Mouse (Mus musculus): ENCODE data around the gene Zdhhc12. TPM values are rescaled to one million over a fixed set of nuclear protein-coding genes. Genes with fewer than 3 reads are reported as not detected.
"Not testable (repeated sequence)": the region's sequence is repeated elsewhere in the genome, so short reads cannot be mapped to it uniquely, and the experiment has no call there.

Gene Zdhhc12
- total and polyA plus RNA-seq, 2 experiments from 2014 or later, result 23.3 to 25.7 TPM

- no peaks in the 10 kb centered on the region for H3K27me3 ChIP-seq (ENCODE audit: insufficient read depth, low read length)
- H3K27ac ChIP-seq (ENCODE audit: low read depth, low read length), result peak overlapping the region; percentile 30; the same call in 1 of the 2 replicates
- no peak for TF ChIP-seq CTCF (IDR thresholded peaks at IDR 0.05; ENCODE audit: low read depth)
- H3K9me3 ChIP-seq (ENCODE audit: low read length), result no peaks in the 10 kb centered on the region
- H3K9ac ChIP-seq, result peak overlapping the region; percentile 77
- H3K4me2 ChIP-seq (ENCODE audit: low read depth), result peak overlapping the region; percentile 88
- H3K4me1 ChIP-seq (ENCODE audit: insufficient read depth), result peaks cover 21% of the 10 kb centered on the region
- DNase-seq, result no peak
- 19% methylated on average over 16 of the region's 16 CpGs for WGBS
- peaks cover 9% of the 10 kb centered on the region for H3K36me3 ChIP-seq (ENCODE audit: insufficient read depth)
- H3K4me3 ChIP-seq (ENCODE audit: low read depth, low read length), result peak overlapping the region; percentile 88
- ATAC-seq, result no peak
These were observed 39.6 kb upstream of the Zdhhc12 start for GRCm38 (mm10) chr2:30132801-30133612.

- not testable (repeated sequence) for H3K4me3 ChIP-seq (ENCODE audit: low read depth, low read length); H3K27me3 ChIP-seq (ENCODE audit: insufficient read depth, low read length); ATAC-seq; H3K9ac ChIP-seq; H3K9me3 ChIP-seq (ENCODE audit: low read length); H3K36me3 ChIP-seq (ENCODE audit: insufficient read depth); DNase-seq; H3K27ac ChIP-seq (ENCODE audit: low read depth, low read length); H3K4me2 ChIP-seq (ENCODE audit: low read depth)
- TF ChIP-seq CTCF (IDR thresholded peaks at IDR 0.05; ENCODE audit: low read depth), result peak; percentile 30
- whole genome bisulfite sequencing, result 56% methylated on average over 5 of the region's 5 CpGs
- peaks cover 21% of the 10 kb centered on the region for H3K4me1 ChIP-seq (ENCODE audit: insufficient read depth)
These were observed 37.8 kb upstream of the Zdhhc12 start for GRCm38 (mm10) chr2:30131240-30131639.

- no peak overlapping the region for H3K4me3 ChIP-seq (ENCODE audit: low read depth, low read length)
- ATAC-seq (no peak), DNase-seq (no peak)
- 81% methylated on average over 4 of the region's 4 CpGs for WGBS
- H3K36me3 ChIP-seq (ENCODE audit: insufficient read depth), result no peaks in the 10 kb centered on the region
- H3K4me2 ChIP-seq (ENCODE audit: low read depth), result no peak overlapping the region
- no peaks in the 10 kb centered on the region for H3K27me3 ChIP-seq (ENCODE audit: insufficient read depth, low read length)
- H3K27ac ChIP-seq (ENCODE audit: low read depth, low read length), result no peak overlapping the region
- no peaks in the 10 kb centered on the region for H3K9me3 ChIP-seq (ENCODE audit: low read length)
- TF ChIP-seq CTCF (IDR thresholded peaks at IDR 0.05; ENCODE audit: low read depth), result no peak
- H3K4me1 ChIP-seq (ENCODE audit: insufficient read depth), result peaks cover 16% of the 10 kb centered on the region
- no peak overlapping the region for H3K9ac ChIP-seq
These were observed 36.7 kb upstream of the Zdhhc12 start for GRCm38 (mm10) chr2:30130156-30130555.

DNA sequence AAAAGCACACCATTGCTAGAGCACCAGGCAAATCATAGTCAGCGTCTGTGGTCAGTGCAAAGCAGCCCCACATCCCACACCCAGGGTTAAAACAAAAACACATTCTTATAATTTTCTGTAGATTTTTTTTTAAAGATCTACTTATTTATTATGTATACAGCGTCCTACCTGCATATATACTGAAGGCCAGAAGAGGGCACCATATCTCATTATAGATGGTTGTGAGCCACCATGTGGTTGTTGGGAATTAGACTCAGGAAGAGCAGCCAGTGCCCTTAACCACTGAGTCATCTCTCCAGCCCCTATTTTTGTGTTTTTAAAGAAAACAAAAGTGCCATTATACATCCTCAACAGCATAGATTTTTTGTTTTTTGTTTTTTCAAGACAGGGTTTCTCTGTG lies 35.3 kb upstream of the Zdhhc12 start:
- DNase-seq, result peak; percentile 69

DNA sequence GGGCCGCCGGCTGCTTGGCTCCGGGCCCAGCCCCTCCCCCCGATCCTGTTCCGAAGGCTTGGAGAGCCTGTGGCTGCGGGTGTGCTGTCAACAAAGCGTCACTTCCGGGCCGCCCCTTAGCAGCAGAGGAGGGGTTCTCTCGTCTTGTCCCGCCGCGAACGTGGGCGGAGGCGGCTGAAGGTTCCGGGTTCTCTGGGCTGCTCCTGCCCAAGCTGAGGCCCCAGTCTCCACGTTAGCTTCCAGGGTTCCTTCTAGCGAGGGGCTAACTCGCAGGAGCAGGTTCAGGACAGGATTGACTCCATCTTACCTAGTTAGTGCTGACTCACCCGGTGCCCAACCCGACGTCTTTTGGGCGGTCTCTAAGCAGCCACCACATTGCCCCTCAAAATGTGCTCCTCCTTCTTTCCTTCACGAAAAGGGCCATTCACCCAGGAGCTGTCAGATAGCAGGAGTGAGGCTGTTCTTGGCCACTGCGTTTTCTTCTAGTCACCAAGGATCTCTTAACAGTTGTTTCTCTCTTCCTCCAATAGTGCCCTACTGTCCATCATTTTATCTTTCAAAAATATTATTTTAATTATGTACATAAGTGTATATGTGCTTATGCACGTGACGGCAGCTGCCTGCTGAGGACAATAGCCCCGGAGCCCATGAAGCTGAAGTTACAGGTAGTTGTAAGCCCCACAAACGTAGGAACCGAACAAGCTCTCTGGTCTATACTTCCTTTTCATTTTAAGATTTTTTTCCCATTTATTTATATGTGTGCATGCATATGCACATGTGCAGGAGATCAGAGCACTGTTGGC lies 31.2 kb upstream of the Zdhhc12 start, which contains the start of gene Zer1:
Zer1 (minus strand) TSS at position 114 of the 803 bp plus-strand sequence.
- peak; percentile 97 for ATAC-seq
- Histone ChIP-seq H3K4me1 (ENCODE audit: insufficient read depth) (peaks cover 8% of the 10 kb centered on the region; the same call in 1 of the 2 replicates), H3K9ac (peak within 1 kb of the TSS; percentile 91), H3K4me3 (ENCODE audit: low read depth, low read length) (peak within 1 kb of the TSS; percentile 91), H3K4me2 (ENCODE audit: low read depth) (peak within 1 kb of the TSS; percentile 86), H3K36me3 (ENCODE audit: insufficient read depth) (no peaks in the 10 kb centered on the region), H3K27me3 (ENCODE audit: insufficient read depth, low read length) (no peaks in the 10 kb centered on the region), H3K27ac (ENCODE audit: low read depth, low read length) (peak within 1 kb of the TSS; percentile 91), H3K9me3 (ENCODE audit: low read length) (no peaks in the 10 kb centered on the region)
- 10% methylated on average over 31 of the region's 31 CpGs for WGBS
- no peak for TF ChIP-seq CTCF (IDR thresholded peaks at IDR 0.05; ENCODE audit: low read depth)
- peak; percentile 94 for DNase-seq

More for the DNA sequence above, 35.3 kb upstream of the Zdhhc12 start:
- ATAC-seq, result no peak
- H3K9ac ChIP-seq, result no peak overlapping the region
- no peaks in the 10 kb centered on the region for H3K36me3 ChIP-seq (ENCODE audit: insufficient read depth)
- H3K9me3 ChIP-seq (ENCODE audit: low read length), result no peaks in the 10 kb centered on the region
- no peaks in the 10 kb centered on the region for H3K27me3 ChIP-seq (ENCODE audit: insufficient read depth, low read length)
- peak; percentile 79 for TF ChIP-seq CTCF (IDR thresholded peaks at IDR 0.05; ENCODE audit: low read depth)
- peaks cover 7% of the 10 kb centered on the region; the same call in 1 of the 2 replicates for H3K4me1 ChIP-seq (ENCODE audit: insufficient read depth)
- H3K4me2 ChIP-seq (ENCODE audit: low read depth), result no peak overlapping the region
- WGBS, result 25% methylated on average over 2 of the region's 2 CpGs
- no peak overlapping the region for H3K27ac ChIP-seq (ENCODE audit: low read depth, low read length)
- no peak overlapping the region for H3K4me3 ChIP-seq (ENCODE audit: low read depth, low read length)

GRCm38 (mm10) chr2:30123729-30124471 lies 30.5 kb upstream of the Zdhhc12 start:
- no peaks in the 10 kb centered on the region for H3K9me3 ChIP-seq (ENCODE audit: low read length)
- H3K27ac ChIP-seq (ENCODE audit: low read depth, low read length), result peak overlapping the region; percentile 91
- 2% methylated on average over 44 of the region's 44 CpGs for WGBS
- ATAC-seq (peak; percentile 62), DNase-seq (no peak)
- no peaks in the 10 kb centered on the region for H3K27me3 ChIP-seq (ENCODE audit: insufficient read depth, low read length)
- H3K9ac ChIP-seq, result peak overlapping the region; percentile 91
- peaks cover 12% of the 10 kb centered on the region; the same call in 1 of the 2 replicates for H3K4me1 ChIP-seq (ENCODE audit: insufficient read depth)
- no peak; the same call in 1 of the 2 replicates for TF ChIP-seq CTCF (IDR thresholded peaks at IDR 0.05; ENCODE audit: low read depth)
- H3K36me3 ChIP-seq (ENCODE audit: insufficient read depth), result no peaks in the 10 kb centered on the region
- H3K4me2 ChIP-seq (ENCODE audit: low read depth), result peak overlapping the region; percentile 86
- H3K4me3 ChIP-seq (ENCODE audit: low read depth, low read length), result peak overlapping the region; percentile 91

All from forebrain, postnatal 0 days (tissue).